Mouse (Mus musculus): Measurements from ENCODE around the gene Rtkn2.

- TF ChIP-seq E2F4 (IDR thresholded peaks at IDR 0.05; ENCODE audit: insufficient read depth) (no peak), POLR2A (IDR thresholded peaks at IDR 0.05; ENCODE audit: insufficient read length, low read depth) (no peak), POLR2AphosphoS2 (IDR thresholded peaks at IDR 0.05; ENCODE audit: insufficient read length, low read depth) (no peak), TCF12 (IDR thresholded peaks at IDR 0.05; ENCODE audit: insufficient read depth, poor library complexity, severe bottlenecking) (no peak), MAX (IDR thresholded peaks at IDR 0.05; ENCODE audit: low read depth) (no peak), USF1 (IDR thresholded peaks at IDR 0.05; ENCODE audit: low read depth) (no peak), REST (IDR thresholded peaks at IDR 0.05; ENCODE audit: insufficient read depth, insufficient read length) (no peak), MYOD1 (IDR thresholded peaks at IDR 0.05; ENCODE audit: control insufficient read depth in 1 of 3, insufficient read length in 2 of 3, low read depth in 2 of 3) (no peak), CEBPB (IDR thresholded peaks at IDR 0.05; ENCODE audit: insufficient read depth, poor library complexity, severe bottlenecking) (no peak), SRF (IDR thresholded peaks at IDR 0.05; ENCODE audit: control insufficient read depth, insufficient read length, low read depth) (no peak), TCF3 (IDR thresholded peaks at IDR 0.05; ENCODE audit: insufficient read length, low read depth) (no peak)
Measured at GRCm38 (mm10) chr10:68048641-68049305, 69.4 kb downstream of the Rtkn2 start.
